Mouse (Mus musculus) lung, embryonic 14.5 days (tissue): ENCODE data around the gene Fam32a. TPM values are rescaled to one million over a fixed set of nuclear protein-coding genes. Genes with fewer than 3 reads are reported as not detected.

Experiments used
- ATAC-seq: fragments of 200-750 bp; cut with Nextera tagmentation; 2 replicates; pipeline ENCODE4 v1.8.0; 2017; ENCODE audit warnings: mild to moderate bottlenecking, moderate TSS enrichment, moderate library complexity; ENCODE audit not compliant: insufficient read depth
- DNase-seq: peaks from one replicate; pipeline ENCODE4 v3.0.0-alpha.2; 2015
- H3K27ac ChIP-seq: fragments of 300-500 bp; sonication (generic); 2 replicates; pipeline ENCODE4 v1.5.1; 2014; ENCODE audit warnings: low read depth, mild to moderate bottlenecking, moderate library complexity
- H3K27me3 ChIP-seq: fragments of 300-500 bp; sonication (generic); 2 replicates; pipeline ENCODE4 v1.6.1; 2014; ENCODE audit warnings: low read length, control low read depth; ENCODE audit not compliant: insufficient read depth
- H3K36me3 ChIP-seq: fragments of 300-500 bp; sonication (generic); 2 replicates; pipeline ENCODE4 v1.6.1; 2014; ENCODE audit warnings: control low read depth; ENCODE audit not compliant: insufficient read depth
- H3K4me1 ChIP-seq: fragments of 300-500 bp; sonication (generic); 2 replicates; pipeline ENCODE4 v1.6.1; 2014; ENCODE audit warnings: antibody characterized with exemption, control low read depth; ENCODE audit not compliant: insufficient read depth
- H3K4me2 ChIP-seq: fragments of 300-500 bp; sonication (generic); 2 replicates; pipeline ENCODE4 v1.6.1; 2014; ENCODE audit warnings: mild to moderate bottlenecking
- H3K4me3 ChIP-seq: fragments of 300-500 bp; sonication (generic); 2 replicates; pipeline ENCODE4 v1.5.1; 2014; ENCODE audit warnings: low read depth, low read length
- H3K9ac ChIP-seq: fragments of 300-500 bp; sonication (generic); 2 replicates; pipeline ENCODE4 v1.6.1; 2014
- H3K9me3 ChIP-seq: fragments of 300-500 bp; sonication (generic); 2 replicates; pipeline ENCODE4 v1.6.1; 2016; ENCODE audit warnings: low read depth, low read length, control low read depth
- CTCF ChIP-seq: IDR thresholded peaks from 2 replicates; pipeline ENCODE4 v1.5.1; 2016; ENCODE audit warnings: antibody characterized with exemption, low read depth
- WGBS: fragments of 180-500 bp; shearing (Covaris S2); extraction: QIAGEN DNeasy Blood & Tissue Kit; methylation state at CpG from one replicate; pipeline ENCODE4 v1.1.7; 2014; 5-methylcytosine and 5-hydroxymethylcytosine counted together
- polyA plus RNA-seq: library from polyadenylated mRNA; unstranded; fragments of >200 nt; fragmentation: Nextera tagmentation; extraction: Ambion mirVana; gene quantifications from 2 replicates; pipeline ENCODE4 v1.2.1, GENCODE M21; 2014

Gene Fam32a
- polyA plus RNA-seq, 1 experiment from 2014 or later: 65.3 TPM

DNA sequence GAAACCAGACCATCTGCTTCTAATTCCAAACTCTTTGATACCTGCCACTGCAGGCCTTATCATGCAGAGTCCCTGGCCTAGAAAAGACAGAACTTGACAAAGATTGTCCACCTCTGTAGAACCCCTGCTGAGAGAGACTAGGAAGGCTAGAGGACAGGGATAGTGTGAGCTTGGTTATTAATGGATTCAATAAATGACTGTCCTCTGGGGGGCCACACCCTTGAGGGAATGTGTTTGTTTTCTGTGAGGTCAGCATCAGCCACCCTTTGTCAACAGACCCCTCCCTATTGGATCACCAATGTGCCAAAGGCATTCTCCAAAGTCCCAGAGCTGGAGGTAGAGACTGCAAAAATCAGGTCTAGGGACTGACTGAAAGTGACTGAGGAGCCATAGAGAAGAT, 27.5 kb upstream of the Fam32a start:
- no peak for ATAC-seq
- H3K36me3 ChIP-seq: no peaks in the 10 kb centered on the region
- no peak overlapping the region for H3K4me2 ChIP-seq
- H3K9ac ChIP-seq: no peak overlapping the region
- no peak for DNase-seq
- no peaks in the 10 kb centered on the region for H3K27me3 ChIP-seq
- H3K27ac ChIP-seq: no peak overlapping the region
- H3K9me3 ChIP-seq: no peaks in the 10 kb centered on the region
- H3K4me3 ChIP-seq: no peak overlapping the region
- H3K4me1 ChIP-seq: no peaks in the 10 kb centered on the region
- no peak for TF ChIP-seq CTCF

DNA sequence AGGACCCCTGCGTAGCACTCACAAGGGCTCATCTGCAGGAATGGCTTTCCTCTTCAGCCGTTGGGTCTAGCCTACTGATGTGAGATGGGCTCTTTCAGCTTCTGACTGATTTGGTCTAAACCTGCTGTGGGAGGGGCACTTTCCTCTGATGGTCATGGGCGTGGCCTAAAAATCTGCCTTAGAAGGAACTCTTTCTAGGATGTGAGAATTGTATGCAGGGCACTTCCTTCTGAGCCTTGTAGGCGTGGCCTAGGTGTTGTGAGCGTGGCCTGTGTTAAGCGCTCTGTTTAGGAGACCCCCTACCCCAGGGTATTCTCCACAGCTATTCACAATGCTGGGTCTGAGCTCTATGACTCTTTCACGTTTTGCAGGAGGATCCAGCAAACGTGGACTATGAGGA, 21.5 kb upstream of the Fam32a start:
- no peak overlapping the region for H3K4me3 ChIP-seq
- 45% methylated on average over 8 of the region's 8 CpGs for WGBS
- H3K36me3 ChIP-seq: no peaks in the 10 kb centered on the region
- peaks cover 3% of the 10 kb centered on the region; the same call in 1 of the 2 replicates for H3K9me3 ChIP-seq
- DNase-seq: peak; percentile 2
- H3K27me3 ChIP-seq: no peaks in the 10 kb centered on the region
- no peak overlapping the region for H3K9ac ChIP-seq
- H3K27ac ChIP-seq: no peak overlapping the region
- ATAC-seq: no peak
- H3K4me1 ChIP-seq: no peaks in the 10 kb centered on the region
- no peak for TF ChIP-seq CTCF
- H3K4me2 ChIP-seq: no peak overlapping the region

DNA sequence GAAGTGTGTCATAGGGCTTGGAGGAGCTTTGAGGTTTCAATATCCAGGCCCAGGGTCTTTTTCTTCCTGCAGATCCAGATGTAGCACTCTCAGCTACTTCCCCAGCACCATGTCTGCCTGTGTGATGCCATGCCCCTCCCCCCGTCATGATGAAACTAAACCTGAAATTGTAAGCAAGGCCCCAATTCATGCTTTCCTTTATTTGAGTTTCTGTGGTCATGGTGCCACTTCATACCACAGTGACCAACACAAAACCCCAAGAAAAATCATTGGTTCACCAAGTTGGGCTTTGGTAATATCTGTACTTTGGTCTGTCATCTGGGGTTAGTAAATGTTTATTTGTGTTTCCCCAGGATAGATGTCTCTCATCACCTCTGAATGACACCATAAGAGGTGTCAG, 10.9 kb upstream of the Fam32a start:
- H3K4me2 ChIP-seq: no peak overlapping the region
- H3K27me3 ChIP-seq: no peaks in the 10 kb centered on the region
- WGBS: 56% methylated on average over 1 of the region's 1 CpGs
- DNase-seq (no peak), ATAC-seq (no peak)
- no peaks in the 10 kb centered on the region for H3K36me3 ChIP-seq
- no peak overlapping the region for H3K4me3 ChIP-seq
- no peak for TF ChIP-seq CTCF
- no peak overlapping the region for H3K27ac ChIP-seq
- H3K9me3 ChIP-seq: no peaks in the 10 kb centered on the region; the same call in 1 of the 2 replicates
- no peak overlapping the region for H3K9ac ChIP-seq
- no peaks in the 10 kb centered on the region for H3K4me1 ChIP-seq

DNA sequence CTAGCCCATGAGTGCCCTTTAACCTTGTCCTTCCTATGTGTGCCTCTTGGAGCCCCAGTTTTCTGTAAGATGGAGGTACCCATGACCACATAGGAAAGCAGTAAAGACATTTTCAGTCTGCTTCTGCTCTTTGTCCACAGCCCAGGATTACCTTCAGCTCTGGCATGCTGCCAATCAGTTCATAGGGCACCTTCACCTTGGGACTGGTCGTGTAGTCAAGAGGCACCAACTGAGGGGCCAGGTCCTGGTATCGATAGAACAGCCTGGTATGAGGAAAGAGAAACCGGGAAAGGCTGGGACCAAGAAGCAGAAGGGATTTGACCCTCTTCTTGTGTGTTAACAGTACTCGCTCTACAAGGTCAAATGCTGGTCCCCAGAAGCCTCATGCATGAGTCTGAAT, 9.3 kb upstream of the Fam32a start:
- ATAC-seq: no peak
- H3K36me3 ChIP-seq: no peaks in the 10 kb centered on the region
- H3K27ac ChIP-seq: no peak overlapping the region
- no peaks in the 10 kb centered on the region for H3K27me3 ChIP-seq
- H3K9ac ChIP-seq: no peak overlapping the region
- H3K4me3 ChIP-seq: no peak overlapping the region
- DNase-seq: no peak
- WGBS: 70% methylated on average over 4 of the region's 4 CpGs
- no peaks in the 10 kb centered on the region for H3K4me1 ChIP-seq
- H3K9me3 ChIP-seq: no peaks in the 10 kb centered on the region
- TF ChIP-seq CTCF: no peak
- H3K4me2 ChIP-seq: no peak overlapping the region

DNA sequence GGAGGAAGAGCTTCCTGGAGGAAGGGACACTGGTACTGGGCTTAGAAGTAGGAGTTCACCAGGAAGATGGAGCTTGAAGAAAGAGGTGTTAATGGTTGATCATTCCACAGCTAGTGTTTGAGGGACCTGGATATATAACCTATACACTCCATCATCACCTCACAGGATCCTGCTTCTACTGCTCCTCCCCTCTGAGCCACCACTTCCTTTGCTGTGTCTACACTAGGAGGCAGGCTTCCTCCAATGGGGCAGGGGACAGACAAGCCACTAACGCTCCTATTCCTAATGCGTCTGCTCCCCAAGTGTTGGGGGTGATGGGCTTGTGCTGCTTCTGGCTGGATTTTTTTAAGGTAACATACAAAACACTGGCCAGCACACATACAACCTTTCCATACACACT, 8.8 kb upstream of the Fam32a start:
- H3K4me3 ChIP-seq: no peak overlapping the region
- ATAC-seq: no peak
- 63% methylated on average over 2 of the region's 2 CpGs for WGBS
- no peak overlapping the region for H3K27ac ChIP-seq
- H3K4me1 ChIP-seq: no peaks in the 10 kb centered on the region
- no peaks in the 10 kb centered on the region for H3K27me3 ChIP-seq
- no peak for TF ChIP-seq CTCF
- no peaks in the 10 kb centered on the region for H3K9me3 ChIP-seq
- H3K9ac ChIP-seq: no peak overlapping the region
- H3K4me2 ChIP-seq: no peak overlapping the region
- no peaks in the 10 kb centered on the region for H3K36me3 ChIP-seq
- no peak for DNase-seq

DNA sequence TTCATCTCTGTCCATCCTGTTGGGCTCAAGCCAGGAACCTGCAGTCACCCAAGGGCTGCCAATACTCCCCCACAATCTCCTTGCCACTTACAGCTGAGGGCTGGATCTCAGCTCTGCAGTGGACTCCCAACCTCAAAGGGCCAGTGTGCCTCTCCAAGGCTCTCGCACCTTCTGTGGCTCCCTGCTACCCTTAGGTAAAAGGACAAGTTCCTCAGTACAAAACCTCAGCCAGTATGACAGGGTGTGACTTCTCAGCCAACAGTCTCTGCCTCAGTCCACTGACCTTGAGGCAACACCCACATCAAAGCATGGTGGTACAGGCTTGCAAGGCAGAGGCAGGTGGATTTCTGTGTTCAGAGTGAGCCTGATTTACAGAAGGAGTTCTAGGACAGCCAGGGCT, 7.7 kb upstream of the Fam32a start:
- Histone ChIP-seq H3K27me3 (no peaks in the 10 kb centered on the region), H3K27ac (no peak overlapping the region), H3K4me2 (no peak overlapping the region), H3K4me1 (no peaks in the 10 kb centered on the region), H3K36me3 (no peaks in the 10 kb centered on the region), H3K4me3 (no peak overlapping the region), H3K9me3 (no peaks in the 10 kb centered on the region), H3K9ac (no peak overlapping the region)
- 79% methylated on average over 1 of the region's 1 CpGs for WGBS
- no peak for DNase-seq
- ATAC-seq: no peak
- TF ChIP-seq CTCF: no peak

DNA sequence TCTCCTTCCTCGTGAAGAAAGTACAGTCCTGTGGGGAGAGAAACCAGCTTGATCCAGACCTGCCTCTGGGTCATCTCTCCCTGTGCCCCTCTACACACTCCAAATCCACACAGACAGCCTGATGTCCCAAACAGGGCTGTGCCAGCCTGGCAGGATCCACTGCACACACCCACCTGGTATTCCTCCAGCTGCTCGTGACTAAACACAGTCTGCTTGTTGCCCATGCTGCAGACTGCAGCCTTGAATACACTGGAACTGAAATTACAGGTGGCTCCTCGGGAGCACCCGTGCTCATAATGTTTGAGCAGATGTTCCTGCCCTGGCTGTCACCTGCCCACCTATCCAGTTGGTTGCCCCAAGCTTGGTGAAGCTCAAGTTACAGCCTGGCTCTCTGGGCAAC, 6.8 kb upstream of the Fam32a start, which contains the start of gene Cib3:
Gene Cib3, minus strand, starts transcription at position 87 of the 400 bp plus-strand sequence.
- Histone ChIP-seq H3K27ac (no peak within 1 kb of the TSS), H3K4me2 (no peak within 1 kb of the TSS), H3K36me3 (no peaks in the 10 kb centered on the region), H3K27me3 (no peaks in the 10 kb centered on the region), H3K4me3 (no peak within 1 kb of the TSS), H3K4me1 (no peaks in the 10 kb centered on the region), H3K9me3 (no peaks in the 10 kb centered on the region), H3K9ac (no peak within 1 kb of the TSS)
- TF ChIP-seq CTCF: no peak
- ATAC-seq: no peak
- WGBS: 45% methylated on average over 4 of the region's 4 CpGs
- no peak for DNase-seq

DNA sequence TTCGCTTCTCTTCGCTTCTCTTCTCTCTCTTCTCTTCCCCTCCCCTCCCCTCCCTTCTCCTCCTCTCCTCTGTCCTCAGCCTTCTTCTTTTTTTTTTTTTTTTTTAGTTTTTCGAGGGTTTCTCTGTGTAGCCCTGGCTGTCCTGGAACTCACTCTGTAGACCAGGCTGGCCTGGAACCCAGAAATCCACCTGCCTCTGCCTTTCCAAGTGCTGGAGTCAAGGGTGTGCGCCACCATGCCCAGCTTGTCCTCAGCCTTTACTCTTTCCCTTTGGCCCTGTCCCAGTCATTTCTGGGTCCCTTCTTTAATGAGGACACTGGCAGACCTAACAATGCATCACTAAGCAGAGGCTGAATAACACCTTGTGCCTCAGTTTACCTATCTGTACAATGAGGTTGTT, 6.0 kb upstream of the Fam32a start, which contains the start of gene Gm11034:
Gene Gm11034, minus strand, starts transcription at position 101 of the 400 bp plus-strand sequence.
- Histone ChIP-seq H3K27ac (no peak within 1 kb of the TSS), H3K9ac (no peak within 1 kb of the TSS), H3K4me3 (no peak within 1 kb of the TSS), H3K4me2 (no peak within 1 kb of the TSS), H3K36me3 (no peaks in the 10 kb centered on the region), H3K9me3 (no peaks in the 10 kb centered on the region), H3K27me3 (no peaks in the 10 kb centered on the region), H3K4me1 (no peaks in the 10 kb centered on the region)
- ATAC-seq (no peak), DNase-seq (no peak)
- no peak for TF ChIP-seq CTCF
- 73% methylated on average over 4 of the region's 4 CpGs for WGBS
